Mouse (Mus musculus): Measurements from ENCODE around the gene Crot. TPM values are rescaled to one million over a fixed set of nuclear protein-coding genes. Genes with fewer than 3 reads are reported as not detected.

Crot gene
- 19.1 and 22.8 TPM in 2 replicates for total RNA-seq (2023)

GRCm38 (mm10) chr5:8996686-8997512 is at the start of gene Crot:
Gene Crot, minus strand, starts transcription at chr5:8997324.

Other genes with a start within 250 kb of the Crot start
- 2.5 and 6.6 TPM in 2 replicates for gene Abcb1b, start 199.2 kb downstream of the Crot start, total RNA-seq (2023)
- gene Abcb4, start 103.6 kb downstream of the Crot start, total RNA-seq (2023), result 1.0 and 1.8 TPM in 2 replicates
- 21.4 and 22.3 TPM in 2 replicates for gene Tmem243, start 103.3 kb upstream of the Crot start, total RNA-seq (2023)
- 33.6 and 37.8 TPM in 2 replicates for gene Dmtf1, start 164.5 kb upstream of the Crot start, total RNA-seq (2023)